Mouse (Mus musculus) CH12.LX (cell line): ENCODE results near the gene Grip1. TPM values are rescaled to one million over a fixed set of nuclear protein-coding genes. Genes with fewer than 3 reads are reported as not detected.
A peak's percentile ranks its signal among the peaks of the same experiment; 100 is the strongest.

Experiments
- DNase-seq: peaks from one replicate; pipeline ENCODE4 v3.0.0-alpha.2; 2013; ENCODE audit errors: extremely low read depth
- H3K27ac ChIP-seq: 2 replicates; pipeline ENCODE4 v1.5.1; 2012; ENCODE audit warnings: low read depth, mild to moderate bottlenecking, control low read depth, moderate library complexity; ENCODE audit not compliant: insufficient read depth
- H3K27me3 ChIP-seq: replicated peaks from 2 replicates; pipeline ENCODE3; 2012; ENCODE audit warnings: inconsistent platforms
- H3K36me3 ChIP-seq, 2 experiments: replicated peaks in 1 of 2; 2 replicates each; pipeline versions ENCODE3 to v1.6.1; 2012; ENCODE audit warnings: inconsistent platforms in 1 of 2, low read length in 1 of 2, mild to moderate bottlenecking in 1 of 2, mixed read lengths in 1 of 2, moderate library complexity in 1 of 2; ENCODE audit not compliant: control insufficient read depth in 1 of 2, insufficient read depth in 1 of 2
- H3K4me1 ChIP-seq, 2 experiments: 2 replicates each; pipeline ENCODE4 v1.6.1; 2012; ENCODE audit warnings: inconsistent platforms in 1 of 2, moderate library complexity in 1 of 2; ENCODE audit not compliant: insufficient read depth in 2 of 2, control insufficient read depth in 1 of 2
- H3K4me2 ChIP-seq: 2 replicates; pipeline ENCODE4 v1.6.1; 2012; ENCODE audit warnings: low read depth, mild to moderate bottlenecking, control low read depth; ENCODE audit not compliant: poor library complexity, insufficient read depth, severe bottlenecking
- H3K4me3 ChIP-seq, 3 experiments: fragments of 150-350 bp in 1 of 3; sonication (generic) in 1 of 3; replicated peaks in 1 of 3; 2 replicates each; pipeline versions ENCODE3 to v1.5.1; 2011 to 2012; ENCODE audit warnings: low read depth in 2 of 3, low read length in 2 of 3, mild to moderate bottlenecking in 2 of 3, moderate library complexity in 2 of 3, control low read depth in 1 of 3, improper control_type of control experiment in 1 of 3, inconsistent platforms in 1 of 3, mixed read lengths in 1 of 3; ENCODE audit not compliant: poor library complexity in 1 of 3
- H3K79me2 ChIP-seq: replicated peaks from 2 replicates; pipeline ENCODE4 v1.6.1; 2012; ENCODE audit warnings: mild to moderate bottlenecking, moderate library complexity; ENCODE audit not compliant: control insufficient read depth, poor library complexity, insufficient read depth, severe bottlenecking; ENCODE audit errors: extremely low read depth
- H3K9ac ChIP-seq: 2 replicates; pipeline ENCODE4 v1.6.1; 2012; ENCODE audit warnings: low read depth, mild to moderate bottlenecking, control low read depth, moderate library complexity; ENCODE audit not compliant: insufficient read depth
- H3K9me3 ChIP-seq: replicated peaks from 2 replicates; pipeline ENCODE3; 2012; ENCODE audit warnings: low read length, inconsistent platforms, mixed read lengths
- CHD1 ChIP-seq: IDR thresholded peaks from 2 replicates; pipeline ENCODE4 v1.6.1; 2012; ENCODE audit warnings: low read depth, low read length, improper control_type of control experiment, inconsistent platforms
- CHD2 ChIP-seq: IDR thresholded peaks from 2 replicates; pipeline ENCODE4 v1.6.1; 2011; ENCODE audit warnings: low read length, improper control_type of control experiment
- CTCF ChIP-seq, 2 experiments: IDR thresholded peaks in 1 of 2; conservative IDR thresholded peaks in 1 of 2; 2 replicates each; pipeline ENCODE4 v1.5.1; 2011 to 2012; ENCODE audit warnings: low read depth in 2 of 2, low read length in 2 of 2, improper control_type of control experiment in 1 of 2, inconsistent platforms in 1 of 2, mild to moderate bottlenecking in 1 of 2, moderate library complexity in 1 of 2
- ELF1 ChIP-seq: IDR thresholded peaks from 2 replicates; pipeline ENCODE4 v1.6.1; 2014; ENCODE audit warnings: low read depth, mild to moderate bottlenecking, inconsistent platforms, low read length, improper control_type of control experiment
- ETS1 ChIP-seq: conservative IDR thresholded peaks from 2 replicates; pipeline ENCODE4 v1.6.1; 2012; ENCODE audit warnings: low read depth, mild to moderate bottlenecking, inconsistent platforms, low read length, improper control_type of control experiment, moderate library complexity
- IRF4 ChIP-seq: IDR thresholded peaks from 2 replicates; pipeline ENCODE4 v1.6.1; 2014; ENCODE audit warnings: low read depth, mild to moderate bottlenecking, inconsistent platforms, low read length, improper control_type of control experiment
- JUND ChIP-seq: conservative IDR thresholded peaks from 2 replicates; pipeline ENCODE4 v1.6.1; 2011; ENCODE audit warnings: low read depth, low read length, improper control_type of control experiment
- KAT2A ChIP-seq: IDR thresholded peaks from 2 replicates; pipeline ENCODE4 v1.6.1; 2012; ENCODE audit warnings: low read length, improper control_type of control experiment, inconsistent platforms; ENCODE audit not compliant: insufficient replicate concordance
- MAFK ChIP-seq: IDR thresholded peaks from 2 replicates; pipeline ENCODE4 v1.6.1; 2011; ENCODE audit warnings: low read length, improper control_type of control experiment; ENCODE audit not compliant: insufficient replicate concordance
- MAX ChIP-seq: IDR thresholded peaks from 2 replicates; pipeline ENCODE4 v1.6.1; 2011; ENCODE audit warnings: low read length, improper control_type of control experiment
- MYC ChIP-seq: IDR thresholded peaks from 2 replicates; pipeline ENCODE4 v1.6.1; 2011; ENCODE audit warnings: low read depth, mild to moderate bottlenecking, improper control_type of control experiment, low read length
- NELFE ChIP-seq: IDR thresholded peaks from 2 replicates; pipeline ENCODE4 v1.6.1; 2011; ENCODE audit warnings: low read depth, low read length, improper control_type of control experiment
- NRF1 ChIP-seq: IDR thresholded peaks from 2 replicates; pipeline ENCODE4 v1.6.1; 2014; ENCODE audit warnings: low read depth, mild to moderate bottlenecking, inconsistent platforms, low read length, improper control_type of control experiment, moderate library complexity
- PAX5 ChIP-seq: IDR thresholded peaks from 2 replicates; pipeline ENCODE4 v1.6.1; 2012; ENCODE audit warnings: low read length, inconsistent platforms, mixed read lengths
- POLR2A ChIP-seq: IDR thresholded peaks from 2 replicates; pipeline ENCODE4 v1.6.1; 2011; ENCODE audit warnings: low read depth, mild to moderate bottlenecking, improper control_type of control experiment, low read length
- POLR2AphosphoS2 ChIP-seq: IDR thresholded peaks from 2 replicates; pipeline ENCODE4 v1.6.1; 2011; ENCODE audit warnings: low read depth, low read length, improper control_type of control experiment
- RCOR1 ChIP-seq: conservative IDR thresholded peaks from 2 replicates; pipeline ENCODE4 v1.6.1; 2012; ENCODE audit warnings: low read depth, mild to moderate bottlenecking, inconsistent platforms, low read length, improper control_type of control experiment
- SIN3A ChIP-seq: IDR thresholded peaks from 2 replicates; pipeline ENCODE4 v1.6.1; 2012; ENCODE audit warnings: low read length, improper control_type of control experiment, inconsistent platforms
- TBP ChIP-seq: conservative IDR thresholded peaks from 2 replicates; pipeline ENCODE4 v1.6.1; 2011; ENCODE audit warnings: low read depth, low read length, improper control_type of control experiment
- TCF12 ChIP-seq: IDR thresholded peaks from 2 replicates; pipeline ENCODE4 v1.6.1; 2014; ENCODE audit warnings: low read depth, mild to moderate bottlenecking, inconsistent platforms, low read length, improper control_type of control experiment
- UBTF ChIP-seq: IDR thresholded peaks from 2 replicates; pipeline ENCODE4 v1.6.1; 2012; ENCODE audit warnings: low read depth, mild to moderate bottlenecking, inconsistent platforms, low read length, improper control_type of control experiment, moderate library complexity
- USF1 ChIP-seq: IDR thresholded peaks from 2 replicates; pipeline ENCODE4 v1.6.1; 2014; ENCODE audit warnings: low read depth, mild to moderate bottlenecking, inconsistent platforms, low read length, improper control_type of control experiment
- USF2 ChIP-seq: conservative IDR thresholded peaks from 2 replicates; pipeline ENCODE4 v1.6.1; 2011; ENCODE audit warnings: low read depth, low read length, improper control_type of control experiment
- ZC3H11A ChIP-seq: IDR thresholded peaks from 2 replicates; pipeline ENCODE4 v1.6.1; 2012; ENCODE audit warnings: low read depth, mild to moderate bottlenecking, inconsistent platforms, low read length, improper control_type of control experiment
- ZKSCAN1 ChIP-seq: IDR thresholded peaks from 2 replicates; pipeline ENCODE4 v1.6.1; 2012; ENCODE audit warnings: low read depth, inconsistent platforms, low read length, improper control_type of control experiment, borderline replicate concordance
- ZMIZ1 ChIP-seq: IDR thresholded peaks from 2 replicates; pipeline ENCODE4 v1.6.1; 2012; ENCODE audit warnings: low read depth, mild to moderate bottlenecking, inconsistent platforms, low read length, improper control_type of control experiment
- dilution Hi-C: fragments of 300-500 bp; cut with MboI; formaldehyde crosslinking; loops from 2 replicates; pipeline ENCODE4 v1.14.3; 2020; ENCODE audit warnings: low sequenced_read_pairs; ENCODE audit not compliant: extremely low pct_unique_long_range_greater_than_20kb, extremely low pct_ligation_motif_present
- in situ Hi-C: fragments of 300-500 bp; cut with MboI; formaldehyde crosslinking; loops from 3 replicates; pipeline ENCODE4 v1.14.3; 2019; ENCODE audit warnings: low sequenced_read_pairs, low pct_ligation_motif_present, low pct_unique_long_range_greater_than_20kb, mixed read lengths
- polyA plus RNA-seq: library from polyadenylated mRNA; unstranded; fragments of >175 nt; gene quantifications from 2 replicates; pipeline ENCODE4 v1.2.1, GENCODE M21; 2012; ENCODE audit warnings: low read depth; ENCODE audit not compliant: insufficient read length
- total RNA-seq, 2 experiments: library from RNA; depleted of rRNA; stranded (reverse); fragments of 300-350 nt in 1 of 2; fragments of >200 nt in 1 of 2; gene quantifications; 2 replicates each; pipeline ENCODE4 v1.2.3; 2012 to 2014

Grip1 gene
- total and polyA plus RNA-seq, 3 experiments: 0.09 to 0.33 (median 0.13) TPM

DNA sequence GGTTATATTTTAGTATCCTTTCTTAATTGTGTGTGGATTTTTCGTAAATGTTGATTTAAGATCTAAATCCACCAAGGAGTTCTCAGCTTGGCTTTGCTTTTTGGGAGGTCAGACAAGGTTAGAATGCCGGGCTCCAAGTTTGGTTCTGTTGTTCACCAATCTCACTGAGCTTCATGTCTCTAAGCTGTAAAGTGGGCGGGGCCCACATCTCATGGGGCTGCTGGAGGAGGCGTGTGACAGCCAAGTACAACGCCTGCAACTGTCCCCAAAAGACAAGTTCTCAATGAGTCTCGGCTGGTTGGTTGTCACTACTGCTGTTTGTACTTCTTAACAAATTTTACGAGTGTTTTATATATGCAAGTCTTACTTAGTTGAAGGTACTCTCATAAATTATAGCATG is 272.3 kb downstream of the Grip1 start:
- Histone ChIP-seq H3K4me3 (no peak overlapping the region), H3K4me1 (peaks cover 4 to 25% of the 10 kb centered on the region in 2 experiments), H3K79me2 (no peaks in the 10 kb centered on the region), H3K27ac (no peak overlapping the region), H3K27me3 (no peaks in the 10 kb centered on the region), H3K4me2 (no peak overlapping the region), H3K9me3 (no peaks in the 10 kb centered on the region), H3K9ac (no peak overlapping the region), H3K36me3 (no peaks in the 10 kb centered on the region)
- DNase-seq: peak; percentile 12
- dilution Hi-C loops: no loop called here
- TF ChIP-seq USF1: no peak
- no peak for TF ChIP-seq PAX5
- no peak for TF ChIP-seq CTCF (conservative IDR thresholded peaks at IDR 0.05 in 1 of 2, IDR thresholded peaks at IDR 0.05 in 1 of 2; ENCODE audit: low read depth in 2 of 2, low read length in 2 of 2)
- no peak for TF ChIP-seq CHD1
- no peak for TF ChIP-seq POLR2A
- no peak for TF ChIP-seq ZMIZ1
- no peak for TF ChIP-seq MAFK
- no peak for TF ChIP-seq NELFE
- no peak for TF ChIP-seq SIN3A
- TF ChIP-seq ZKSCAN1: no peak
- TF ChIP-seq POLR2AphosphoS2: no peak
- no peak for TF ChIP-seq IRF4
- TF ChIP-seq ELF1: no peak
- in situ Hi-C loops: no loop called here

DNA sequence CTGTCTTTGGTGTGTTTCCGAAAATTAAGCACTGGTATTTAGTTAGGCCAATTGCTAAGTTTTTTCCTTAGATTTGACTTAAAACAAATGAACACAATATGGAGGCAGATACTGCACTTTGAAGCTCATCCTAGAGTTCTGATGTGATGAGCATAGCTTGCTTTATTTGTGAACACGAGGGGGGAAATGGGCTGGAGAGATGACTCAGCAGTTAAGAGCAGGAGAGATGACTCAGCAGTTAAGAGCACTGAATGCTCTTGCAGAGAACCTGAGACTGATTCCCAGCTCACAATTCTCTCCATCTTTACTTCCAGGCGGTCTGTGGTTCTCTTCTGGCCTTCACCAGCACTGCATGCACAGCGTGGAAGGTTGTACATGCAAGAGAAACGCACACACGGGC is 273.3 kb downstream of the Grip1 start:
- Histone ChIP-seq H3K79me2 (no peaks in the 10 kb centered on the region), H3K27ac (no peak overlapping the region), H3K4me1 (peaks cover 4 to 25% of the 10 kb centered on the region in 2 experiments), H3K36me3 (no peaks in the 10 kb centered on the region), H3K27me3 (no peaks in the 10 kb centered on the region), H3K9me3 (no peaks in the 10 kb centered on the region), H3K4me3 (no peak overlapping the region), H3K9ac (no peak overlapping the region), H3K4me2 (no peak overlapping the region)
- in situ Hi-C loops: no loop called here
- peak; percentile 25 for DNase-seq
- peak; percentile 94 for TF ChIP-seq MAFK
- TF ChIP-seq MYC: no peak
- dilution Hi-C loops: no loop called here

DNA sequence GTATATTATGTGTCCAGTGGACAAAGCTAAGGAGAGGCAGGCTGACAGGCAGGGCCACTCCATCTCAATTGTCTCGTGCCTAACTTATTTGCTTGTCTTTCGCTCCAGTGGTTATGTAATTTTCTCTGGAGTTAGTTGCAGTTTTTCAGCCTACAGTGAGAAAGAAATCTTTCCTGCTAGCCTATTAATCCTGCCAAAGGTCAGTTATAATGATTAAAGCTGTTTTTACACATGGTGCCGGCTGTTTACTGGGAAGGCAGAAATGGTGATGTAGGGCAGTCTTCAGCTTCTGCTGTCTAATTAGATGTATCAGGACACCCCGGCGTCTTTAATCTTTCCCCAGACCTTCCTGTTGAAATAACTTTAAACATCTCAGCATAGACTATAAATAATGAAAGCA is 276.6 kb downstream of the Grip1 start:
- Histone ChIP-seq H3K79me2 (no peaks in the 10 kb centered on the region), H3K4me3 (no peak overlapping the region), H3K9me3 (no peaks in the 10 kb centered on the region), H3K4me2 (no peak overlapping the region), H3K4me1 (peaks cover 4 to 25% of the 10 kb centered on the region in 2 experiments), H3K9ac (no peak overlapping the region), H3K27ac (no peak overlapping the region), H3K36me3 (no peaks in the 10 kb centered on the region), H3K27me3 (no peaks in the 10 kb centered on the region)
- dilution Hi-C loops (no loop called here), in situ Hi-C loops (no loop called here)
- no peak for DNase-seq
- TF ChIP-seq TBP (no peak), USF2 (no peak), MAX (no peak), ZC3H11A (no peak), KAT2A (no peak), ETS1 (no peak), JUND (no peak), CHD2 (no peak), POLR2AphosphoS2 (no peak), UBTF (no peak), IRF4 (no peak), TCF12 (no peak), CTCF (conservative IDR thresholded peaks at IDR 0.05 in 1 of 2, IDR thresholded peaks at IDR 0.05 in 1 of 2; ENCODE audit: low read depth in 2 of 2, low read length in 2 of 2) (no peak), RCOR1 (no peak), NRF1 (no peak)
